Mouse (Mus musculus) liver, embryonic 14.5 days (tissue): ENCODE results near the gene Clp1.

Experiments used
- CTCF ChIP-seq: IDR thresholded peaks from 2 replicates; pipeline ENCODE4 v1.5.1; 2016; ENCODE audit warnings: antibody characterized with exemption, low read depth, control low read depth
- EP300 ChIP-seq: IDR thresholded peaks from 2 replicates; pipeline ENCODE4 v1.6.1; 2016; ENCODE audit warnings: antibody characterized with exemption, low read depth

DNA sequence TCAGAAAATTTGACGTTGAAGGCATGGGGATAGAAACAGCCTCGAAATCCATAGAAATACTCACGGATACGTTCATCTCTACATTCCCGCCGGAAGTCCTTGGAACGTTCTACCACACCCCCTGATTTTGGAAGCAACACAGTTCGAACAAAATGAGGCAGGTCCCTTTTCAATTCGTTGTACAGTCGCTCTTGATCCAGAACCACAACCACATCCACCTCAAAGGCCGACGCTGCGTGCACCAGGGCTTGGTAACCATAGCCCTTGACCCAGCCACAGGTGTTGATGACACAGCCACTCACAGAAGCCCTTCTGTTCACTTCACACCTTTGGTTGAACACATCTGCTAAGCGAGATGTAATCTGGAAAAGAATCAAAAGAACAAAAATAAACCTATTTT is 3.3 kb downstream of the Clp1 start:
- no peak for TF ChIP-seq CTCF
- no peak for TF ChIP-seq EP300
